Mouse (Mus musculus): ENCODE results near the gene Ost4.
A peak's percentile ranks its signal among the peaks of the same experiment; 100 is the strongest.
"Not testable (repeated sequence)": the region's sequence is repeated elsewhere in the genome, so short reads cannot be mapped to it uniquely, and the experiment has no call there.

The Ost4 gene

GRCm38 (mm10) chr5:30890375-30890774 lies 17.2 kb downstream of the Ost4 start:
- DNase-seq (ENCODE audit: low spot score) = no peak

GRCm38 (mm10) chr5:30889088-30889754 lies 18.4 kb downstream of the Ost4 start:
- no peak for DNase-seq (ENCODE audit: low spot score)

GRCm38 (mm10) chr5:30888337-30889087 lies 19.1 kb downstream of the Ost4 start, which contains the start of gene Agbl5:
Agbl5 (plus strand) TSS chr5:30888694.
- peak; percentile 93 for DNase-seq (ENCODE audit: low spot score)

GRCm38 (mm10) chr5:30887858-30888336 lies 19.7 kb downstream of the Ost4 start:
- peak; percentile 94 for DNase-seq (ENCODE audit: low spot score)

- DNase-seq (ENCODE audit: low spot score) = peak; percentile 80
These were observed 20.2 kb downstream of the Ost4 start for GRCm38 (mm10) chr5:30887331-30887761.

- DNase-seq (ENCODE audit: low spot score) = no peak
These were observed 20.9 kb downstream of the Ost4 start for GRCm38 (mm10) chr5:30886731-30887130.

- no peak for DNase-seq (ENCODE audit: low spot score)
These were observed 21.4 kb downstream of the Ost4 start for GRCm38 (mm10) chr5:30886209-30886608.

- not testable (repeated sequence) for DNase-seq (ENCODE audit: low spot score)
These were observed 25.7 kb downstream of the Ost4 start for GRCm38 (mm10) chr5:30881839-30882238.

- no peak for DNase-seq (ENCODE audit: low spot score)
These were observed 28.1 kb downstream of the Ost4 start for GRCm38 (mm10) chr5:30879347-30879943.

GRCm38 (mm10) chr5:30878616-30879015 lies 29.0 kb downstream of the Ost4 start:
- DNase-seq (ENCODE audit: low spot score) = no peak

GRCm38 (mm10) chr5:30874365-30874764 lies 33.2 kb downstream of the Ost4 start:
- DNase-seq (ENCODE audit: low spot score) = no peak

- DNase-seq (ENCODE audit: low spot score) = no peak
These were observed 35.0 kb downstream of the Ost4 start for GRCm38 (mm10) chr5:30872574-30872973.

GRCm38 (mm10) chr5:30870131-30870406 lies 37.5 kb downstream of the Ost4 start:
- no peak for DNase-seq (ENCODE audit: low spot score)

- peak; percentile 93 for DNase-seq (ENCODE audit: low spot score)
These were observed 38.0 kb downstream of the Ost4 start for GRCm38 (mm10) chr5:30869405-30870130.

- DNase-seq (ENCODE audit: low spot score) = peak; percentile 26
These were observed 38.6 kb downstream of the Ost4 start for GRCm38 (mm10) chr5:30868981-30869380.

- DNase-seq (ENCODE audit: low spot score) = no peak
These were observed 39.9 kb downstream of the Ost4 start, which contains the start of gene Tmem214 for GRCm38 (mm10) chr5:30867712-30868111. Tmem214 (plus strand) TSS chr5:30868012.

- no peak for DNase-seq (ENCODE audit: low spot score)
These were observed 40.7 kb downstream of the Ost4 start for GRCm38 (mm10) chr5:30866871-30867270.

GRCm38 (mm10) chr5:30864322-30864721 lies 43.3 kb downstream of the Ost4 start:
- DNase-seq (ENCODE audit: low spot score) = no peak

- no peak for DNase-seq (ENCODE audit: low spot score)
These were observed 43.7 kb downstream of the Ost4 start for GRCm38 (mm10) chr5:30863852-30864251.

- DNase-seq (ENCODE audit: low spot score) = no peak
These were observed 51.5 kb downstream of the Ost4 start for GRCm38 (mm10) chr5:30856124-30856523.
